Mouse (Mus musculus) kidney, adult 8-10 months (tissue): ENCODE data around the gene Mt2.
"Not testable (repeated sequence)": the region's sequence is repeated elsewhere in the genome, so short reads cannot be mapped to it uniquely, and the experiment has no call there.

Experiments used
- DNase-seq, 2 experiments: peaks; one replicate each; pipeline ENCODE4 v3.0.0; 2022

Mt2 gene

GRCm38 (mm10) chr8:94172075-94172808 is at the start of gene Mt2:
Mt2 (plus strand) TSS chr8:94172664.
- DNase-seq: peak; percentile 60 to 69

DNA sequence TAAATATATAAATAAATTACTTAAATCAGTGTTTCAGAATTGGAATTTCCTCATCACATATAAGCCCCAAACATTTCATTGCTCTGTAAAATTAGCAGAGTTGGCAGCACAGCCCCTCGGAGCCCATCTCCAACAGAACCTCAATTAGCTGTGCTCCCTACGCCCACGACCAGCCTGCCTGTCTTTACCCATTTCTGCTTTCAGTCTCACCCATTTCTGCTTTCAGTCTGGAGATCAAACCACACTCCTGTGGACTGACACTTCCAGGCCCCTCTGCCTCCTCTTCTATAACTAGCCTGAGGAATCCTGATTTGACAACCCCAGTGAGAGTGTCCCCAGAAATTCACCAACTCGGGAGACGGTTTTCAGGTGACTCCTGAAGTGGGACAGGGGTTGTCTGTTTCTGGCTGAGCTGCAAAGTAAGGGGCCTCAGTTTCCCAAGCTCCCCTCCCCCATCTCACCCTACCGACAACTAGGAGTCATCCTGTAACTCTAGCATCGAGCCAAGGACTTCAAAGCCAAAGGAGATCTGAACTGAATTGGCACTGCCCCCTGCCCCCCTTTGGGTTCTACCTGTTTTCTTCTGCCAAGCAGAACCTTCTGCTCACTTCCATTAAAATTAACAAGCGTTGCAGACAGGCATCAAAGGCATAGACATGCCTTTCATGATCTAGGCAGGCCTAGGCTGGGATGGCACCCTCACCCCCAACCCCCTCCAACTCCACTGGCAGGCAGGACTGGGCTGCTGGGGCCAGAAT is 49.6 kb upstream of the Mt2 start:
- DNase-seq: no peak

GRCm38 (mm10) chr8:94127711-94128110 is 44.8 kb upstream of the Mt2 start:
- DNase-seq: no peak

GRCm38 (mm10) chr8:94129133-94129789 is 43.2 kb upstream of the Mt2 start:
- no peak for DNase-seq

DNA sequence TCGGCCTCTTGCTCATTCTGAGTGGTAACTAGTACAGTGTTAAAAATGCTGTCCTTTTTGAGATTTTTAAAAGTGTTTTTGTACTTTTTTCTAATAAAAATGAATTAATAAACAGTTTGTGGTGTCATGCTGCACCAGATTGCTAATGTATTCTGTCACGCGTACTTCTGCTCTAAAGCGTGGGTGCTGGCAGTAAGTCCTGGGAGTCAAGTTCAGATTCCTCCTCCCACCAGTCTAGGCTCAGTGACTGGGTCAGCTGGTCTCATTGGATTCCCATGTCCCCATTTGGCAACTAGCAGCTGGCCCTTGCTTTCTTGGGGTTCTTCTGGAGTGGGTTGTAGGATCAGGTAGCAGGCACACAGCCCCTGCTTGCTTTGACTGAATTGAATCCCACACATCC is 42.3 kb upstream of the Mt2 start:
- no peak for DNase-seq

GRCm38 (mm10) chr8:94132096-94132495 is 40.4 kb upstream of the Mt2 start:
- no peak for DNase-seq

DNA sequence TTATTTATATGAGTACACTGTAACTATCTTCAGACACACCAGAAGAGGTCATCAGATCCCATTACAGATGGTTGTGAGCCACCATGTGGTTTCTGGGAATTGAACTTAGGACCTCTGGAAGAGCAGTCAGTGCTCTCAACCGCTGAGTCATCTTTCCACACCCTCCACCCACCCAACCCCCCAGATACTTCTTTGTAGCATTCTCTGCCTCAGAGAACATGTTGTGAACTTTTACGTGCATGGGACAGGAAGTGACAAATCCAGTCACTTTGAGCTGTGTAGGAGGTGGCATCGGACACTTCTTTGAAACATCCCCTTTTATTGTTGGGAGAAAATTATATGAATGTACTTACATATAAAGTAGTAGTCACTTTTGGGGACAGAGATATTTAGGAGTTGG is 37.9 kb upstream of the Mt2 start:
- not testable (repeated sequence) for DNase-seq

- DNase-seq: no peak
Measured at GRCm38 (mm10) chr8:94135556-94135955, 36.9 kb upstream of the Mt2 start.

GRCm38 (mm10) chr8:94136192-94136591 is 36.3 kb upstream of the Mt2 start:
- DNase-seq: no peak

DNA sequence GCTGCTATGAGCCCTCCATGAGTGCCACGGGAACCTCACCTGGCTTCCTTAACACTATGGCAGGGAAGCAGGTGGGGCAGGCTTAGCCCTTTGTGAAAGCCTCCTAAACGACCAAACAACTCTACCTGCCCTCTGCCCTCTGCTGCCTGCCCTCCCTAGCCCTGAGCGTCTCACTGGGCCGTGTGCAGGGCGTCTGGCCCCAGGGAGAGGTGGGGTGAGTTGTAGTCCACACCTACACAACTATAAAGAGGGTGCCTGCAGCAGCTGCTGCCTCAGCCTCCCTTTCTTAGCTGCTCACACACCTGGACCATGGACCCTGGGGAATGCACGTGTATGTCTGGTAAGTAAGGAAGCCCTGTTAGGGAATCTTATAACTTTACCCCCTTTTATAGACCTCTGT is 35.5 kb upstream of the Mt2 start, which contains the start of gene Mt4:
Gene Mt4 (plus strand): TSS at position 265 of the 400 bp plus-strand sequence.
- DNase-seq: no peak

DNA sequence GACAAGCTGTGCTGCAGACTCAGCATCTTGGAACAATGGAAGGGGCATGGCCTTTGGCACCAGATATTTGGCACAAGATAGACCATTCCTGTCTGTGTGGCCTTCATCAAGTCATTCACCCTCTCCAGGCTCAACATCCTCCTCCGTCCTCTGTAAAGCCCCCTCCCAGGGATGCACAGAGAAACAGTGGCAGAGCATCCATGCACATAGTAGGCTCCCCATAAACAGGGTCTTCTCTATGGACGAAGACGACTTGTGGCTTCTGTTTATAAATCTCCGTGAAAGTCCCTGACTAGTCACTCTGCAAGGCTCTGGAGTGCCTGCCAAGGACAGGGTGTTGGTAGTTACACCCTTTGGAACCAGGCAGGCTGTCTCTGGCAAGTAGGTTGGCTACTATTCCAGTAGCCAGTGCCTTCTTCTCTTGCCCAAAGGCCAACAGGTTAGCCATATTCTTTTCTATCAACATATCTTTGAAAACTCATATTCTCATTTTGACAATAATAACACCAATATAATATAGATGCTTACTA is 32.1 kb upstream of the Mt2 start:
- no peak for DNase-seq

DNA sequence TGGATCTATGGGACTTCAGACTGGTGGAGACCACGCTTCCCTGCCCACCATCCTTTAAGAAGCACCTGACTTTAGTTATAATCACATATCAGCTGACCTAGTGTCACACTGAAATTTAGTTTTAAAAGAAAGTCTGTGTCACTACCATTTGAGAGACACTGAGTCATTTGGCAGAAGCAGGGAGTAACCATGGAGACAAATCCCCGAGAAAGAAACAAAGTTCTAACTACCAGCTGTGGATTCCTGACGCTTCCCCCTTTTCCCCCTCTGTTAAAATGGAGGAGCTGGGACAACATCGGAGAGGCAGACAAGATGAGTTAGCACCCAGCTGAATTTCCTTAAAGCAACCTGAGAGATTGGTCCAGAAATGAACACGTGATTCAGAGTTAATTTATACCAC is 24.2 kb upstream of the Mt2 start:
- no peak for DNase-seq

DNA sequence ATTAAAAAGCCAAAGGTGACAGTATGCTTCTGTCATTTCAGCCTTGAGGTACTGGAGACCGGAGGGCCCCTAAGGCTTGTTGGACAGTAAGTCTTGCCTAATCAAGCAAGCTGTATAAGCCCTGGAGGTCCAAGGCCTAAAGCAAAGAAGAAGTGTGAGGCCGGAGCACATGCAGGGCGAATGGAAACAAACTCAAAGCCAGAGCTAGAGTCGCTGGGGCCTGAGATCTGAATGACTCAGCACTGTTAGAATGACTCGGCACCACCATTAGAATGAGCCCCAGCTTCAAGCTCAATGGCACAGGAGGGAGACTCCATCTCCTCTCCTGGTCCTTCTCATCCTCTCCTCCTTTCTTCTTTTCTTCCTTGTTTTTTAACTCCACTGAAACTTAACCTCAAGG is 21.5 kb upstream of the Mt2 start:
- DNase-seq: no peak

DNA sequence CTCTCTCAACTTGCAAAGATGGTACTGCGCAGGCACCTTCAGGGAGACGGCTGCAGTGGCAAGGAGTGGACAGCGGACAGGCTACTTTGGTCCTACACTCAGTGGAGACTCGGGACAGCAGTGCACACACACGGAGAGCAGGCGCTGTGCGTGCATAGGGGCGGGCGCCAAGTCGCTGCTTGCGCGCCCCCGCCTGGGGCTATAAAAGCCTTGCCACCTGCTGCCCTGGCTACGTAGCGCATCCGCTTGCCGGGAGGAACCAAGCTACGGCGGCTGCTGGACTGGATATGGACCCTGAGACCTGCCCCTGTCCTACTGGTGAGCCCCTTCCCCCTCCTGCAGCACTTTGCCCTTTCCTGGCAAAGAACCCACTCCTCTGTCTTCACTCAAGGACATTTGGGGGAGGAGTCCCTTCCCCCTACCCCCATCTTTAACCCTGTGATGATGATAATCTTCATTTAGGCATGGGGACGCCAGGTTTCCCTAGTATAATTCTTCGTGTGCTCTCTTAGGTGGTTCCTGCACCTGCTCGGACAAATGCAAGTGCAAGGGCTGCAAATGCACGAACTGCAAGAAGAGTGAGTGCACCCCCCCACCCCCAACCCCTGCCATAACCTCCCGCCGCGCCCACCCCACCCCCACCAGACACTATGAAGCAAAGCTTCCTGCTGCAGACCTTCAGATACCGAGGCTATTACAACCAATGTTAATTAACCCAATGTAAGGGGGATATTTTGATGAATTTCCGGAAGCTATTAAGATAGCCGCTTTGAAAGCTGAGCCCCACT is 19.8 kb upstream of the Mt2 start, which contains the start of gene Mt3:
Gene Mt3 (plus strand): TSS at position 95 of the 788 bp plus-strand sequence.
- DNase-seq: peak in 1 of 2 experiments; percentile 6

DNA sequence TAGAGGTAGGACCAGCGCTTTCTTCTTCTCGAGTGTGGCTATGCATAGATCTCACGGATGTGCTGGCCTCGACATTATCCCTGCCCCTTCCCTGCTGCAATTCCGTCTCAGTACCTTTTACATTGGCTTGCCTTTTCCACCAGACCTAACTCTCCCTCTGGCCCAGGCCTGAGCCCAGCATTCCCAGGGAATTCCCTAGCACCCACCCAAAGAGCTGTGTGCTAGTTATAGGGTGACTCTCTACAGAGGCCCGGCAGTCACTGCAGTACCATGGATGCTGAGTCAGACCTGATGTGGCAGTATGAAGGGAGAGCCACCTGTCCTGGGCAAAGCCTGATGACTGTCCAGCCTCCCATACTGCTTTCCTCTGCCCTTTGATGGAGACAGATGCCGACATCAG is 19.0 kb upstream of the Mt2 start:
- no peak for DNase-seq

GRCm38 (mm10) chr8:94154537-94154936 is 17.9 kb upstream of the Mt2 start:
- no peak for DNase-seq

DNA sequence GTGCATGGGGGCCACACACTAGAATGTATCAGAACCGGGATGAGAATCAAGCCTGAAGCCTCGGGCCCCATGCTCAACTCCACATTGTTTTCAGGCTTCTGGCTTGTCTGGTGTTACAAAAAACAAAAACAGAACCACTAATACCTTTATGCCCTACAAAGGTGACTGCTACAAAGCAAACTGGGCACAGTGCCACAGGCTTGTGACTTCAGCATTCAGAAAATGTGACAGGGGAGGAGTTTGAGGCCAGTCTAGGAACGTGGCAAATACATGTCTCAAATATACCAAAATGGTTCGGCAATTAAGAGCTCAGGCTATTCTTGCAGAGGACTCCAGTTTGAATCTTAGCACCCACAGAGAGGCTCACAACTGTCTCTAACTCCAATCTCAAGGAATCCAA is 16.4 kb upstream of the Mt2 start:
- DNase-seq: peak in 1 of 2 experiments; percentile 18

GRCm38 (mm10) chr8:94165772-94166171 is 6.7 kb upstream of the Mt2 start:
- not testable (repeated sequence) for DNase-seq

DNA sequence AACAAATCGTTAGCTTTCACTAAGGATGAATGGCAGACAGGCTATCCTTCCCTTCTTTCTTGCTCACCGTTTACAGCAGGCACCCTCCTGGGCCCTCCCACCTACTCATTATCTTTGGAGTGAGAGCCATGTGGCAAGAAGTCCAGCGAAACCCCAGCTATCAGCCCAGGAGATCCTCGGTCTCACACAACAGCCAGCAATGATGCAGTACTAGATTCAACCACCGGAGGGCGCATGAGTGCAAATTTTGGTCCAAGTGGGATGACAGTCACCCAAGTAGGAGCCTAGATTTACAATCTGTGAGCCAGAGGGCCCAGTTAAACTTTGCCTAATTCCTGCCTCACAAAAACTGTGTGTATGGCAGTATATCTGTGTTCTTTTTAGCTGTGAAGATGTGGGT is 5.2 kb upstream of the Mt2 start:
- DNase-seq: peak; percentile 71 to 93

DNA sequence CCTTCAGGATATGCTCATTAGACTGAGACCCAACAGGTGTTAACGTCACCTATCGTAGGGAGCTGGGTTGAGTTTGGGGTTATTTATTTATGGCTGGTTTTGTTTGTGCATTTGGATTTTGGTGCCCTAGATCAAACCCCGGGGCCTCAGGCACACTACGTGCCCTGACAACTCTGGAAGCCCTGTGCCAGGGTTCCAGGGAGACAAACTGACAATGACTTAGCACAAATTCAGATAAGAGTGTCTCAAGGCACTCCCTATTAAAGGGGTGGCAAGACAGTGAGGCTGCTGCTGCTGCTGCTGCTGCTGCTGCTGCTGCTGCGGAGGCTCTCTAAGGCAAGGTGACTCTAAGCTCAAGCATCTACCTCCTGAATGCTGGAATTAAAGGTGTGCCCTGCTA is 2.9 kb upstream of the Mt2 start:
- DNase-seq: no peak

DNA sequence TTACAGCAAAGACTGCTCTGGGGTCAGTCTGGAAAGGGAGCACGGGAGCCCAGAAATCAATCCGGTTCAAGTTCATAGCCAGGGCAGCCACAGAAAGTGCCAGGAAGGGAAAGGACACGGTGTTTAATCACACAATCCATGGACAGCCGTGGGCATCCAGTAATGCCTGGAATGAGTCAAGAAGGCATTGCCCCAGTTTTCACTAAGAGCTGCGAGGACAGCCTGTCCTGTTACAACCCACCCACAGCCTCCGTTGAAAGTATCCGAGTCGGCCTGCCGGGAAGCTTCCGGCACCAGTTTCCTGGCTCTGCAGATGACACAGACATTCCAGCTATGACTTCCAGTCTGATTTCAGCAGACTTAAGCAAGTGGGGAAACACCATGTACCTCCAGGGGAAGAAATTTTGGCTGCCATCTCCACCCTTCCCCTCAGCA is 1.1 kb upstream of the Mt2 start:
- peak in 1 of 2 experiments; percentile 43 for DNase-seq
